Mouse (Mus musculus) midbrain, embryonic 16.5 days (tissue): ENCODE measurements at regions not wholly inside any gene's neighbourhood (a gene's known extent, or its start where the extent isn't known, plus 50 kb on each side); places are given as distances from the start of the nearest gene placed in this dataset.

Experiments used
- ATAC-seq: fragments of 200-750 bp; cut with Nextera tagmentation; 2 replicates; pipeline ENCODE4 v1.8.0; 2017; ENCODE audit warnings: moderate TSS enrichment
- H3K27ac ChIP-seq: fragments of 300-500 bp; sonication (generic); 2 replicates; pipeline ENCODE4 v1.5.1; 2014; ENCODE audit warnings: mild to moderate bottlenecking, low read length, mixed read lengths
- H3K27me3 ChIP-seq: fragments of 300-500 bp; sonication (generic); 2 replicates; pipeline ENCODE4 v1.6.1; 2014; ENCODE audit warnings: low read depth, low read length, mixed read lengths; ENCODE audit not compliant: control insufficient read depth, insufficient read depth
- H3K36me3 ChIP-seq: fragments of 300-500 bp; sonication (generic); 2 replicates; pipeline ENCODE4 v1.6.1; 2014; ENCODE audit warnings: mild to moderate bottlenecking, low read length, moderate library complexity, mixed read lengths; ENCODE audit not compliant: control insufficient read depth, insufficient read depth
- H3K4me1 ChIP-seq: fragments of 300-500 bp; sonication (generic); 2 replicates; pipeline ENCODE4 v1.6.1; 2014; ENCODE audit warnings: mild to moderate bottlenecking, low read length, mixed read lengths; ENCODE audit not compliant: control insufficient read depth, insufficient read depth
- H3K4me2 ChIP-seq: fragments of 300-500 bp; sonication (generic); 2 replicates; pipeline ENCODE4 v1.6.1; 2014; ENCODE audit warnings: mild to moderate bottlenecking, low read length, mixed read lengths
- H3K4me3 ChIP-seq: fragments of 300-500 bp; sonication (generic); 2 replicates; pipeline ENCODE4 v1.5.1; 2014; ENCODE audit warnings: low read depth, mild to moderate bottlenecking, low read length, moderate library complexity, mixed read lengths
- H3K9ac ChIP-seq: fragments of 300-500 bp; sonication (generic); 2 replicates; pipeline ENCODE4 v1.6.1; 2014; ENCODE audit warnings: low read depth, low read length, mixed read lengths
- H3K9me3 ChIP-seq: fragments of 300-500 bp; sonication (generic); replicated peaks from 2 replicates; pipeline ENCODE4 v1.6.1; 2014; ENCODE audit warnings: mild to moderate bottlenecking, low read length, mixed read lengths; ENCODE audit not compliant: control insufficient read depth, poor library complexity, severe bottlenecking
- WGBS: fragments of 180-500 bp; shearing (Covaris S2); extraction: QIAGEN DNeasy Blood & Tissue Kit; methylation state at CpG from one replicate; pipeline ENCODE4 v1.1.7; 2014; 5-methylcytosine and 5-hydroxymethylcytosine counted together

GRCm38 (mm10) chr9:47054595-47054994, 56.1 kb downstream of the Gm4791 start:
- no peaks in the 10 kb centered on the region for H3K27me3 ChIP-seq
- no peak for ATAC-seq
- no peaks in the 10 kb centered on the region for H3K36me3 ChIP-seq
- 75% methylated on average over 10 of the region's 10 CpGs for WGBS
- no peaks in the 10 kb centered on the region for H3K4me1 ChIP-seq
- no peak overlapping the region for H3K4me2 ChIP-seq
- no peak overlapping the region for H3K9ac ChIP-seq
- no peak overlapping the region for H3K27ac ChIP-seq
- H3K4me3 ChIP-seq: no peak overlapping the region
- no peaks in the 10 kb centered on the region; the same call in 1 of the 2 replicates for H3K9me3 ChIP-seq

- WGBS: 80% methylated on average over 6 of the region's 6 CpGs
- Histone ChIP-seq H3K36me3 (no peaks in the 10 kb centered on the region), H3K4me3 (no peak overlapping the region), H3K27ac (no peak overlapping the region), H3K9me3 (no peaks in the 10 kb centered on the region), H3K4me2 (no peak overlapping the region), H3K9ac (no peak overlapping the region), H3K4me1 (no peaks in the 10 kb centered on the region), H3K27me3 (no peaks in the 10 kb centered on the region)
- ATAC-seq: no peak
These were observed 57.0 kb downstream of the Gm4791 start for GRCm38 (mm10) chr9:47055558-47055957.

GRCm38 (mm10) chr9:47059339-47060005, 60.9 kb downstream of the Gm4791 start:
- Histone ChIP-seq H3K9ac (no peak overlapping the region), H3K36me3 (no peaks in the 10 kb centered on the region), H3K27me3 (no peaks in the 10 kb centered on the region), H3K4me1 (no peaks in the 10 kb centered on the region), H3K4me2 (no peak overlapping the region), H3K4me3 (no peak overlapping the region), H3K27ac (no peak overlapping the region), H3K9me3 (no peaks in the 10 kb centered on the region)
- WGBS: 88% methylated on average over 7 of the region's 7 CpGs
- ATAC-seq: no peak

GRCm38 (mm10) chr9:47060757-47061156, 62.2 kb downstream of the Gm4791 start:
- 86% methylated on average over 2 of the region's 2 CpGs for WGBS
- H3K27ac ChIP-seq: no peak overlapping the region
- ATAC-seq: no peak
- no peaks in the 10 kb centered on the region for H3K36me3 ChIP-seq
- H3K27me3 ChIP-seq: no peaks in the 10 kb centered on the region
- H3K4me2 ChIP-seq: no peak overlapping the region
- H3K4me3 ChIP-seq: no peak overlapping the region
- H3K4me1 ChIP-seq: no peaks in the 10 kb centered on the region
- no peaks in the 10 kb centered on the region for H3K9me3 ChIP-seq
- no peak overlapping the region for H3K9ac ChIP-seq

GRCm38 (mm10) chr9:47062516-47062915, 64.0 kb downstream of the Gm4791 start:
- H3K4me3 ChIP-seq: no peak overlapping the region
- H3K27me3 ChIP-seq: no peaks in the 10 kb centered on the region
- H3K9ac ChIP-seq: no peak overlapping the region

DNA sequence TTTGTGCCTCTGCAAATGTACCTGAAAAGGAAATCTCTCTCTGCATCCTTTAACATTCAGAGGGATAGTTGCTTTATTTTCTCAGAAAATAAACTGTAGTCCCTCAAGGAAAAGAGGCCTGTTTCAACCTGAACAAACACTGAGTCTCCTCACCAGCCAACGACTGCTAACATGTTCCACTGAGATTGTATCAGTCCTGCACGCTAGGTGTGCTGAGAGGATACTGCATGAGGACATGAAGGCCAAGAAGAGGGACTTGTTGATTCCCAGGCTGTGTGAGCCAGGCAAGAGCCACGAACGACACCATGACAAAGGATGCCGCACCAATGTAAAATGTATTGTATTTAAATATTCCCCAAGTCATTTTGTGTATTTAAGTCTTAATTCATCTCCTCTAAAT, 65.2 kb downstream of the Gm4791 start:
- no peaks in the 10 kb centered on the region for H3K9me3 ChIP-seq
- no peak overlapping the region for H3K9ac ChIP-seq
- H3K27ac ChIP-seq: no peak overlapping the region
- WGBS: 82% methylated on average over 5 of the region's 5 CpGs
- no peak overlapping the region for H3K4me2 ChIP-seq
- H3K4me3 ChIP-seq: no peak overlapping the region
- ATAC-seq: no peak
- no peaks in the 10 kb centered on the region; the same call in 1 of the 2 replicates for H3K4me1 ChIP-seq
- H3K27me3 ChIP-seq: no peaks in the 10 kb centered on the region
- H3K36me3 ChIP-seq: no peaks in the 10 kb centered on the region

More at GRCm38 (mm10) chr9:47062516-47062915, 64.0 kb downstream of the Gm4791 start:
- no peak overlapping the region for H3K27ac ChIP-seq
- no peaks in the 10 kb centered on the region for H3K4me1 ChIP-seq
- ATAC-seq: no peak
- H3K4me2 ChIP-seq: no peak overlapping the region
- no peaks in the 10 kb centered on the region for H3K9me3 ChIP-seq
- no peaks in the 10 kb centered on the region for H3K36me3 ChIP-seq
- 84% methylated on average over 7 of the region's 7 CpGs for WGBS

GRCm38 (mm10) chr9:47064463-47065032, 66.0 kb downstream of the Gm4791 start:
- Histone ChIP-seq H3K4me3 (no peak overlapping the region), H3K4me1 (peaks cover 5% of the 10 kb centered on the region), H3K9ac (no peak overlapping the region), H3K36me3 (no peaks in the 10 kb centered on the region), H3K9me3 (no peaks in the 10 kb centered on the region), H3K27me3 (no peaks in the 10 kb centered on the region), H3K27ac (no peak overlapping the region), H3K4me2 (no peak overlapping the region)
- ATAC-seq: 0 out of 2 replicates have a peak, but pooled peaks have one; percentile 42
- WGBS: 67% methylated on average over 5 of the region's 5 CpGs

DNA sequence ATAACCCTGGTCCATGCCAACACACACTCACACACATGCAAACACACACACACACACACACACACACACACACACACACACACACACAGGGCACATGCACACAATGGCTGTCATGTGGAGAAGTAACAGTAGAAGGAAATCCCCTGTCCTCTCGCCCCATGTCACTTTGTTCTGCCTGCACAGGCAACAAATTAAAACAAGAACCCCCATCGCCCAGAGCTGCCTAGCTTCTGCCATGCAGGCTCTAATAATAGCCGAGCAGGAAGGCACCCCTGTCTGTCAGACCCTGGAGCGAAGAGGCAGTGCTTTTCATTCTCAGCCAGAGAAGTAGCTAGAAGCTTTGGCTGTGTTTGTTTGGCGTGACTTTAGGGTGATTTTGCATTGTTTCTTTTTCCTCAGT, 70.9 kb downstream of the Gm4791 start:
- Histone ChIP-seq H3K4me2 (no peak overlapping the region), H3K27ac (peak overlapping the region; percentile 55), H3K4me1 (peaks cover 13% of the 10 kb centered on the region), H3K36me3 (no peaks in the 10 kb centered on the region), H3K9ac (no peak overlapping the region), H3K27me3 (no peaks in the 10 kb centered on the region), H3K4me3 (no peak overlapping the region), H3K9me3 (no peaks in the 10 kb centered on the region)
- ATAC-seq: 0 out of 2 replicates have a peak, but pooled peaks have one; percentile 42
- WGBS: 18% methylated on average over 5 of the region's 5 CpGs

GRCm38 (mm10) chr9:47070958-47071357, 72.4 kb downstream of the Gm4791 start:
- no peak overlapping the region for H3K4me3 ChIP-seq
- no peak overlapping the region for H3K9ac ChIP-seq
- H3K9me3 ChIP-seq: no peaks in the 10 kb centered on the region
- H3K27ac ChIP-seq: no peak overlapping the region
- no peak overlapping the region for H3K4me2 ChIP-seq
- no peaks in the 10 kb centered on the region for H3K36me3 ChIP-seq
- peaks cover 15% of the 10 kb centered on the region for H3K4me1 ChIP-seq
- no peaks in the 10 kb centered on the region for H3K27me3 ChIP-seq
- 79% methylated on average over 5 of the region's 5 CpGs for WGBS
- no peak for ATAC-seq
